13 mouse cellular contexts compared by ENCODE assay signal in the genomic region with DNA sequence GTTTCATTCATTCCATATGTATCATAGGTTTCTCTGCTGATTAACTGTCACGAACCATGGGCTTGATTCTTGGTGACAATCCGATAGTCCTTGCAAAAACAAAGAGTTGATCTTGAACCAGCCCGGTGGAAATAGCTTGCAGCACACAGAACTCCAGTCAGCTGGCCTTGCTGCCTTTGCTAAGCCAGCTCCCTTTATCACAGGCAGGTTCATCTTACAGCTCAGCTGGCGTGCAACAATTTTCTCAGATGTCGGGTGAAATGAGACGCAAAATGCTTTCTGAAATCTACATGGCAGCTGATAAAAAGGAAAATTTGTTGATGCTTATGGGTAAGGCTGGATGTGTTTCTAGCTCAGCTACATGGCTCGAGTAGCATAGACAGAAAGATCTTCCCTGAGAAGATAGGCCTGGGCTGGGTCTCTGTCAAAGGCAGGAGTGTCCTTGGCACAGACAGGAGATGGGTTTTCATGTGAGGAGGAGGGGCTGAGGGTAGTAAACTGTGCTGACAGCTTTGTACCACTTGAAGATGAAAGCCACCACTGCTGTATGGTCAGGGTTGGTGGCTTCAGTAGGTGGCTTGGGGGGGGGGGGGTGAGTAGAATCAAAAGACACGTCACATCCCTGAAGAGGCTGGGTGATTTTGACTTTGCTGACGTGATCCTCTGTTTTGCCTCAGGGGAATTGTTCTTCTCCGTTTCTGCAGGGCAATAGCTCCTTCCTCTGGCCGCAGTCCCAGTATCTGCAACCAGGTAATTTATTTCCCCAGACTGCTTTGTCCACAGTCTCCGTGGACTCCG. TPM values are rescaled to one million over a fixed set of nuclear protein-coding genes. Genes with fewer than 3 reads are reported as not detected.
DNase-seq lines count a peak whose midpoint lies in the region; ATAC-seq lines count a peak whose summit lies in the region.
"Had no signal": no experiment of that assay in that cellular context is flagged by ENCODE, and none has a peak within 500 bp of the region (broad histone marks: within the 10 kb centered on the region; RNA-seq: fewer than 3 reads in every experiment).

No protein-coding gene starts in this region.

- 54% methylated on average over 13 of the region's 13 CpGs for WGBS in hindbrain, embryonic 13.5 days
- 70% methylated on average over 13 of the region's 13 CpGs for WGBS in hindbrain, embryonic 11.5 days
- 50% methylated on average over 13 of the region's 13 CpGs for WGBS in hindbrain, embryonic 15.5 days

- intact Hi-C loops in left cerebral cortex, postnatal 4 days (cut with DNase I): no loop called here

- no peak overlapping the region for H3K4me2 ChIP-seq in hindbrain, embryonic 13.5 days
- H3K4me2 ChIP-seq in hindbrain, embryonic 11.5 days (replicated peaks; ENCODE audit: low read depth, low read length): no peak overlapping the region
- no peak overlapping the region for H3K4me2 ChIP-seq in hindbrain, embryonic 15.5 days

- ATAC-seq in hindbrain, embryonic 13.5 days (ENCODE audit: low FRiP score): peak; percentile 33; the same call in 1 of the 2 replicates
- ATAC-seq in hindbrain, embryonic 11.5 days (ENCODE audit: low FRiP score): no peak
- ATAC-seq in hindbrain, embryonic 15.5 days (ENCODE audit: low FRiP score, low read depth): peak; percentile 29; the same call in 1 of the 2 replicates
- ATAC-seq in monocyte, adult 5-6 weeks (replicated peaks; ENCODE audit: insufficient number of reproducible peaks, low FRiP score, low TSS enrichment, poor library complexity, severe bottlenecking): 0 out of 2 replicates have a peak, but pooled peaks have one; percentile 14
- ATAC-seq: Patski had no signal

- DNase-seq in hindbrain, embryonic 11.5 days (ENCODE audit: low spot score): no peak
- DNase-seq in brain, adult 2 months (ENCODE audit: low read depth, low spot score): peak; percentile 47
- no peak for DNase-seq in layer of hippocampus, postnatal 25 days (ENCODE audit: extremely low spot score in 1 of 2, low spot score in 1 of 2)
- no peak for DNase-seq in frontal cortex, postnatal 10 days (ENCODE audit: low spot score in 2 of 2)
- no peak for DNase-seq in left cerebral cortex, postnatal 4 days
- DNase-seq: cerebellum, adult 11 months had no signal

- H3K4me3 ChIP-seq in hindbrain, embryonic 13.5 days: no peak overlapping the region
- H3K4me3 ChIP-seq in hindbrain, embryonic 11.5 days (ENCODE audit: low read depth, low read length): no peak overlapping the region
- H3K4me3 ChIP-seq in hindbrain, embryonic 15.5 days: no peak overlapping the region

- no peaks in the 10 kb centered on the region for H3K36me3 ChIP-seq in hindbrain, embryonic 13.5 days
- H3K36me3 ChIP-seq in hindbrain, embryonic 11.5 days (ENCODE audit: control insufficient read depth, insufficient read depth, low read length): no peaks in the 10 kb centered on the region
- H3K36me3 ChIP-seq in hindbrain, embryonic 15.5 days: no peaks in the 10 kb centered on the region

- no peak overlapping the region for H3K9ac ChIP-seq in hindbrain, embryonic 13.5 days
- no peak overlapping the region for H3K9ac ChIP-seq in hindbrain, embryonic 11.5 days (ENCODE audit: low read depth, low read length)
- no peak overlapping the region for H3K9ac ChIP-seq in hindbrain, embryonic 15.5 days

- peaks cover 25% of the 10 kb centered on the region for H3K4me1 ChIP-seq in hindbrain, embryonic 13.5 days (replicated peaks)
- H3K4me1 ChIP-seq in hindbrain, embryonic 11.5 days (replicated peaks; ENCODE audit: control insufficient read depth, insufficient read depth, low read length): no peaks in the 10 kb centered on the region
- peaks cover 11% of the 10 kb centered on the region; the same call in 1 of the 2 replicates for H3K4me1 ChIP-seq in hindbrain, embryonic 15.5 days (replicated peaks)

- H3K27ac ChIP-seq in hindbrain, embryonic 13.5 days: peak overlapping the region; percentile 48; the same call in 1 of the 2 replicates
- no peak overlapping the region for H3K27ac ChIP-seq in hindbrain, embryonic 11.5 days (ENCODE audit: low read depth, low read length)
- H3K27ac ChIP-seq in hindbrain, embryonic 15.5 days (replicated peaks): no peak overlapping the region; the same call in 1 of the 2 replicates

- H3K9me3 ChIP-seq in hindbrain, embryonic 13.5 days: no peaks in the 10 kb centered on the region
- H3K9me3 ChIP-seq in hindbrain, embryonic 11.5 days (ENCODE audit: control insufficient read depth, low read length): no peaks in the 10 kb centered on the region
- H3K9me3 ChIP-seq in hindbrain, embryonic 15.5 days: no peaks in the 10 kb centered on the region

- H3K27me3 ChIP-seq in hindbrain, embryonic 13.5 days: no peaks in the 10 kb centered on the region
- H3K27me3 ChIP-seq in hindbrain, embryonic 11.5 days (ENCODE audit: control insufficient read depth, insufficient read depth, low read length): no peaks in the 10 kb centered on the region
- no peaks in the 10 kb centered on the region for H3K27me3 ChIP-seq in hindbrain, embryonic 15.5 days
- H3K27me3 ChIP-seq: Patski had no signal

RNA-seq across cellular contexts. Expression of gene Tex35, which starts 45.0 kb away (rescaled TPM):
- polyA plus RNA-seq in hindbrain, embryonic 13.5 days (2015; fragmentation: Nextera tagmentation; extraction: Ambion mirVana): not detected in 2 replicates
- not detected in 2 replicates for polyA plus RNA-seq in hindbrain, embryonic 11.5 days (2014; fragmentation: Nextera tagmentation; extraction: Ambion mirVana)
- polyA plus RNA-seq in hindbrain, embryonic 15.5 days (2015; fragmentation: Nextera tagmentation; extraction: Ambion mirVana): not detected in 2 replicates
- total RNA-seq in monocyte, adult 5-6 weeks (2017): not detected in 3 replicates
- total RNA-seq in layer of hippocampus, postnatal 25 days (2021): not detected
- under 1 TPM in 1 of 2 experiments, not detected in 1; 0.50 TPM for total RNA-seq in left cerebral cortex, postnatal 4 days (2021)
- total RNA-seq: gastrocnemius, adult 18-20 months; layer of hippocampus, postnatal 14 days had no signal
- polyA plus RNA-seq: lung, embryonic 16.5 days had no signal
